Mouse (Mus musculus): ENCODE measurements around the gene Lpp.

The Lpp gene

DNA sequence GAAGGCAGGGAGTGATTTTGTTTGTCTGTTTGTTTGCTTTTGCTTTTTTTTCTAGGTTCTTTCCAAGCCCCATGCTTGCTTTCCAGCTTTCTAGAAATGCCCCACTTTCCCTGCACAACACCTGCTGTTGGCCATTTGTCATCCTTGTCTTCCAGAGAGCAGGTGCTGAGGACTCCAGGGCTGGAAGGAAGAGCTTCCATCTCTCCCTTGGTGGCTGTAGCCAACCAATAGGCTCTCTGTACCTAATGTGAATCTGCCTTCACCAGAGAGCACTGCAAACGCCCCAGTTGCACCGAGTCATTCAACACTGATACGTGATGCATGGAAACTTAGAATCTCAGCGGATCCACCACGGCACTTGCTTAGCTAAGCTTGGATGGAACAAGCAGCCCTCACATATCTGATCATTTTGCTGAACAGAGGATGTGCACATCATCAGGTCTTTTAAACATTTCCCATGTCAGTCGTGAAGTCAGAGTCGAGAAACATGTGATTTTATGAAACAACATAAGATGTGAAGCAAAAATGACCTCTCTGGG is 242.1 kb downstream of the Lpp start:
- no peak for DNase-seq

DNA sequence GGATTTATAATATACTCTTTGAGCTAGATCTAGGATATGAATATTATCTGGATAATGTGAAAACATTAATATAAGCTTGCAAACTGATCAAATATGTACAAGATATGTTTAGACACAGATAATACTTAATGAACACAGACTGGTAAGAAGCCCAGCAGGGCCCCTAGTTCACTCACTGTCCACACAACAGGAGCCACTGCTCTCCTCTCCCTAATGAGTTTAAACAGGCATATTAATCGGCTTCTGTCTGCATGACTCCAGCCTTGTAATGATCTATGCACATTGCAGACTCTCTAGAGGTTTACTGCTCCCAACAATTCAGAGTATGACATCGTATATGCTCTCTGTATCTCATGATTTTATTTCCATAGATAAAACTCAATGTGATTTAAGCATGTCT is 243.6 kb downstream of the Lpp start:
- no peak for DNase-seq

DNA sequence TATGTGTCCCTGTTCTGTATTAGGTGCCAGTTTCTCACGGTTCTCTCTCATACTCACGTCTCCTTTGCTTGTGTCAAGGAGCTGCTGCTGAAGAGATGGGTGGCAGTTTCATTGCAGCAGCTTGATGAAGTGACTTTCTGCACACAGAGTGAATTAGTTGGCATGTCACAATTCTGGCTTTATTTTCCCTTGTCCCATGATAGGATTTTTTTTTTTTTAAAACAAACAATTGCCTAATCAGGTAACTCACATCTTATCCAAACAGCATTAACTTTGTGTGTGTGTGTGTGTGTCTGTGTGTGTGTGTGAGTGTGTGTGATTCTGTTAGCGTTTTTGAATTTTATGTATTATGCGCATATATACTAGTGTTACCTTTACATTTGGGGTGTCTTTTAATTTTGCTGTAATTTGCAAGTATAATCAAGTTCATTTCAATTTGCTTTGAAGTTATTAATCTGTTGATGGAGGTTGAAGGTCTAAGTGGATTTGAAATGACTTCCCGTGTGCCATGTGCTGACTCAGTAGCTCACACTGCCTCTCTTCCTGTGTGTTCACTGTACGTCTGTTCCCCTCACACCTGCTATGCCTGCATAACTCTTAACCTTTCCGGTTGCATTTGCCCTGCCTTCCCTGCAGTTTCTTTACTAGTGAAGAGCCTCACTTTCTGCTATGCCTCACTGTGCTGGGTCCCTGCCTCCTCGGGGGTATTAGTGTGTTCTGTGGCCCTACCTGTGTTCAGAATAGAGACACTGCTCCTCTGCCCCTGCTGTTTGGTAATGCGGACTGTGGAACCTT is 247.9 kb downstream of the Lpp start:
- no peak for DNase-seq

DNA sequence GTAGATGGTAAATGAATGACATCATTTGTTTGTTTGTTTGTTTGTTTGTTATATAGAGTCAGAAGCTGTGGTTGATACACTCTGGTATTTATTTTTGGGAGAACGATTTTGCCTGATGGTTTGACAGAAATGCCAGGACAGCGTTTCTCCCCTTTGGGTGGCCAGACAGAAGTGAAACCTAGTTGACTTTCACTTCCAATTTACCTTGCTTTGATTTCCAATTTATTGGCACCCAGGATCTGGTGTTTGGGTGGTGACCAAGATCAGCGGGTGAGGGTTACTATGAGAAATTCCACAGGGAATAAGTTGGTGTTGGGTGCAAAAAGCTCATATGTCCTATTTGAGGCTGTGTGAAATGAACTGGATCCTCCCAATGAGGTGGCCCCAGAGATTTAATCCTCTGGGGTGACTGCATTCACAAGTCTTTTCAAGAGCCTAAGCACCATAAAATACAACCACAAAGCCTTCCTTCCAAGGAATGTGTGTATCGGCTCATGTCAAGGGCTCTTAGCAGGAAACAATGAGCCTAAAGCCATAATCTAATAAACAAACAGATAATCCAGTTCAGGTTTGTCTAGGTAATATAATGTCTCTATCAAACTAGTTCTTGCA is 249.8 kb downstream of the Lpp start:
- DNase-seq, result no peak

DNA sequence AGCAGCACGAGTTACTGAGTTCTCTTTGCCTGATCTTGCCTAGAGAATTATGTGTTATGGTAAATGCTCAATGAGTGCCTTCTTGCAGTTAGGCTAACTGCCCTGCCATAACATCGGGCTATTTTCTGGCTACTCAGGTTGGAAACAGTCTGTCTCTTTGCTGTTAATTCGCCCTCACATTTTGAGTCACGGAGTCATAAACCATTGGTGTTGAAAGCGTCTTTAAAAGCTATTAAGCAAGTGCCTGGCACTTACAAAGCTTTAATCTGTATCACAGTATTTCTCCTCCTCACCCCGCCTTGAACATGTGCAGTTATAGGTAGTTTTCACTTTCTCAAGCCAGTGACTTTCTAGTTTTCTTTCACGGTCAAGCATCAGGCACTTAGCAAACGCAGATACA is 250.8 kb downstream of the Lpp start:
- DNase-seq, result no peak

- DNase-seq, result no peak
These were observed 251.6 kb downstream of the Lpp start for GRCm38 (mm10) chr16:24644760-24645406.

DNA sequence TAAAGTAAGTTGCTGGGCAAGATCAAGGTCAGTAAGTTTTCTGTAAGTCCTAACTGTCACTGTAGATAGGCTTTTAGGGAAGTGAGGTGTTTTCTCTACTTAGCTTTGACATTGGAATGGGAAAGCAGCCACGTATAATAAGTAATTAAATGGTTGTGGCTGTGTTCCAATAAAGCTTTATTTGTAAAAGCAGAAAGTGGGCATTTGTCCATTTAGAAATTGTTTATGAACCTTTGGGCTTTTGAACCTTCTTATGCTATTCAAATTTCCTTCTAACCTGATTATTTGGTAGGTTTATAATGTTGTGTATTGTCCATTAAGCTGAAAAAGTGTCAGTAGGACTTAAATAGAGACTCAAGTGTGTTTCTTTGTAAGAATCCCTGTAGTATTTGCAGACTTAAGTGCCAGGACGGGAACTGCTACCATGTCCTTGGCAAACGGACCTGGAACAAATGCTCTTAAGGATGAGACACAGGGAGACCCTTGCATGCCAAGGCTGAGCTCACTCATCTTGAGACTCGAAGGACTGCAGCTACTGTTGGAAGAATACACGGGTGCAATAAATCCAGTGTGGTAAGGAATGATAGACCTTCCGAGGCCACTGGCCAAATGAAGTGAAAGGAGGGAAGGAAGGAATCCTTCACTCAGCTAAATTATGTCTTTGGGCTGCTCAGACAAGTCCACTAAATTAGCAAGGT is 252.7 kb downstream of the Lpp start:
- no peak for DNase-seq

DNA sequence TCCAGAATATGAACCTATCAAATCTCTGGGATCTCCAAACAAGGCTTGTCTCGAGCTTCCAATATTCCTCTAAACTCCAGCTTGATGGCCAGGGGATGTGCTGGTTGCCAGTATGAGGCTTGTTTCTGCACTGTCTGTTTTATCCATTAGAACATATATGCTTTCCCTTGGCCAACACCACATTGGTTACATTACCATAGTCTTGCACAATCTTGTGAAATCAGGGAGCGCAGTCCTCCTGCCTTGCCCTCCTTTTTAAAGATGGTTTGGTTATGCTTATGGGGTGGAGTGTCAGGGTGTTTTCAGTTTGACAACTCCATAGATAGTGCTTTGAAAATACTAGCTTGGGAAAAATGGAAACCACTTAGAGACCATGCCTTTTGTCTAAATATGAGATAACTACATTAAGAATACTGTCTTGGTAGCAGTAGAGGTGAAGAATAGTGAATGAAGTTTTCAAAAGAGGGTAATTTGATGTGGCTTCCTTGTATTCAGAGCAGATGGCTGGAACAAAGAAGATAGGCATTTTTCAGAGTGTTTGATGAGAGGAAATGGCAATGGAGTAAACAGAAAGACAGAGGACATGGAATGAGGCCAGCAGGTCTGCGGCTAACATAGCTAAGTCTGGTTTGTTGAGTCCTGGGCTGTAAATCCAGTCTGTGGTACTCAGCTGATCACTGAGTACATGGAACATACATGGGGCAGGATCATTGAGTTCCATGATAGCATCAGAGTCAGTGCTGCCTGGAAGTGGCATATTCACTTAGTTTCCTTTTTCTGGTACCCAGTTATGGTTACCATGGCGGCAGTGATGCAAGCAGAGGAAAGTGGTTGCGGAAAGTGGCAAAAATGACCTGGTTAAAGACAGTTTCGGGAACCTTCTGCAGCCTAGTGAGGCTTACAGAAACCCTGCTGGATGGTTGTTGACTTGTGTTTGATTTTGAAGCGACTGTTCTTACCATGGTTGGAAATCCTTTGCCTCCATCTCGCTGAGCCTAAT is 258.6 kb downstream of the Lpp start:
- DNase-seq, result no peak

- no peak for DNase-seq
These were observed 259.7 kb downstream of the Lpp start for GRCm38 (mm10) chr16:24653041-24653440.

GRCm38 (mm10) chr16:24655116-24655515 is 261.8 kb downstream of the Lpp start:
- DNase-seq, result no peak

- no peak for DNase-seq
These were observed 262.7 kb downstream of the Lpp start for GRCm38 (mm10) chr16:24656026-24656425.

DNA sequence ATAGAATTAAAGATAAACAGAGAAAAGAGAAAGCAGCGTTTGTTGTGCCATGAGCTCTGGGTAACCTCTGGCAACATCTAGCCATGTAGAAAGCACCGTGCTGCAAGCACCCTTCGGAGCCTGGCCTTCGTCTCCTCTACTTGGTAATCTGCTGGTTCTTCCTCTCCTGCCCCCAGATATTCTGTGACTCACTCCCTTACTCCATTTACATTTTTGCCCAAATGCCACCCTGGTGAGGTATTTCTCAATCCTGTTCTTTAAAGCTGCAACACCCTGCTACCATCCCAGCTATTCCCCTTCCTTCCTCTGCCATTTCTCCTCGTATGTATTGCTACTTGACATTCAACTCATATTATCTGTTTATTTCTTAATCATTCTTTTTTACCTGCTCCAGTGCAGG is 263.4 kb downstream of the Lpp start:
- DNase-seq, result no peak

- no peak for DNase-seq
These were observed 265.7 kb downstream of the Lpp start for GRCm38 (mm10) chr16:24659049-24659448.

DNA sequence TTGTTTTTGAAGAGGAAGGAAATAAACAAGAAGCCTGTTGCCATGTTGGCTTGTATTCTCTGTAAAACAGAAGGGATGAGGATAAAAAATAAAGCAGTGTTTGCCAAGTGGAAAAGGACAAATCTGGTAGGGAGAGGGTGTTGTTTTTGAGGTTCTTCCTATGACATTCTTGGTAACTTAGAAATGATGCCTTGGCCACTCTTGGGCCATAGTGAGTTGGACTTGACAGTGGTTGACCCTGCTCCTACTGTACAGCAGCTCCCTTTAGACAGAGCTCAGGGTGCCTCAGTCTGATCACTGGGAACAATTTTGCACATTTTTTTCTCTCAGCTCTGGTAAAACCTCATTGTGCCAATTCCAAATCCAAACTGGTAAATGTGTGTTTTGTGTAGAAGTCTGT is 270.8 kb downstream of the Lpp start:
- DNase-seq, result no peak

- no peak for DNase-seq
These were observed 276.6 kb downstream of the Lpp start for GRCm38 (mm10) chr16:24669718-24670460.

DNA sequence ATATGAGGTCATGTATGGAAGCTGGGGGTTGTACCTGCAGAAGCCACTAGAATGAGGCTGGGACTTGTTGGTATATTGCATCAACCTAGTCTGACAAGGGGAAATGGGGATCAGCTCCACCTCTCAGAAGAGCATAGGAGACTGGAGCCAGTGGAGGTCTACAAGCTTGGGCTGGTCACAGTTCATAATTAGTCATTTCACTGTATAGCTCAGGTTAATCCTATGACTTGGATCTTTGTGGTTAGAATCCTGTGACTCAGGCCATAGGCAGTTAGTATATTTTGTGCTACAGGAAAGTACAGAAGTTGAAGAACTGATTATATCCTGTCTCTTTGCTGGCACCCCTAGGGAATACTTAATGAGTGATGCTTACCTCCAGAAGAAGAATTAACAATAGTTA is 285.6 kb downstream of the Lpp start:
- no peak for DNase-seq

GRCm38 (mm10) chr16:24695062-24695461 is 301.8 kb downstream of the Lpp start:
- no peak for DNase-seq

DNA sequence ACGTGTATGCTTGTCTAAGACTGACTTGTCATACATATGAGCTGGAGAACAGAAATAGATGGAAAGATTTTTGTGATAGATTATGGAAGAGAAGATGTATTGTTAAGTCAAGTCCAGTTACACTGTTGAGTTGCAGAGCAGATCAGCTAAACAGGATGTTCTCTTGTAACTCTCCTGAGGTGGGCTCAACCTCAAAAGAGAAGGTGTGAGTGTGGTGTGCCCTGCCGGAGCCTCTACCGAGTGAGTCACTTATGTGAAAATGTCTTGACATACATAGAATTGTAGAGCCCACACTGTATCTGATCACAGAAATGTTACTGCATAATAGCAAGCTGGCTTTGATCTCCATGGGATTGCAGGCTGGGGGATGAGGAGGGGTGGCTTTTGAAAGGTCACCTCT is 310.9 kb downstream of the Lpp start:
- no peak for DNase-seq

DNA sequence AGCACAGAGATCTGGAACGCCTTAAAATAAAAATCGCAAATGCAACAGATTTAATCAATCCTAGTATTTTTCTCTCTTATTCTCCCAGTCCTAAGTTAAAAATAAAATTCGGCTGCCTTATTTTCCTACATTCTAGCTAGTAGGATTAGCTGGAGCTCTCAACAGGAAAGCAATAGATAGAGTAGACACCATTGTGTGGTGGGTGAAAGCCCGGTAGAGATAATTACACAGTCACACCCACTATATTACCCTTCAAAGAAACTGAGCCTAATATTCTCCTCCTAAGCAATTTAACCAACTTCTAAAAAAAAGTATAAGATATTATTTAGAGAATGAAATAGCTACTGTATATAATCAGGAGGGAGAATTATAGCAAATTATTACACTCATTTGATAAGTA is 330.3 kb downstream of the Lpp start:
- DNase-seq, result no peak

DNA sequence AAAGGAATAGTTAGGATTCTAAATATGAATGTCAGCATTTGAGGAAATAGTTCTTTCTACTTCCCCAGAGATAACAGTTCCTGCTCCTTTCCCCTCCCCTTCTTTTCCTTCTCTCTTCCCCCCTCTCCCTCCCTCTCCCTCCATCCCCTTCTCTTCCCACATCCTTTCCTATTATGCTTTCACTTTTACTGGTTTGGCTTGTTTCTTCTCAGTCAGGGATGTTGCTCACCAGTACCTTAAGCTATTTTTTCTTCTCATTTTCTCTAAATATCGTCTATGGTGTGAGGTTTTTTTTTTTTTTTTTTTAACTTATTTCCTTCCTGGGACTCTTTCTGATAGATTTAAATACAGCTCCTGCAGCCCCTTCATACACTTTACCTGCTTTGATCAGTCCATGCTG is 339.4 kb downstream of the Lpp start:
- DNase-seq, result no peak

DNA sequence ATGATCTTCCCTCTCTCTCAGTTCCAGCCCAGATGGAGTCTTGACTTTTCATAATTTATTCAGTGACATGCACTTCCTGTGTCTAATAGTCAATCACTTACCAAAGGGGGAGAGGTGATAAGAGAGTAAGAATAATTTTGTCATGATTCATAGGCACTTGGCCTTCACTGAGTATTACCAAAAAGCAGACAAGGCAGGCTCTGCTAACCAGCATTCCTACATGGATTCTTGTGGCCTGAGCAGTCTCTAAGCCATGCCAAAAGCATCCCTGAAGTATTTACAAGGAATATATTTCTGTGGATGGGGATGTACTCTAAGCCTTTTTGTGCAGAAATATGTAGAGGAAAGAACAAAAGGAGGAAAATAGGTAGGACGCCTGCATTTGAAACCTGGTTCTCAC is 340.0 kb downstream of the Lpp start:
- DNase-seq, result no peak
